Mouse (Mus musculus) adrenal gland, postnatal 14 days (tissue): Measurements from ENCODE around the gene Gm2174. TPM values are rescaled to one million over a fixed set of nuclear protein-coding genes. Genes with fewer than 3 reads are reported as not detected.

Experiments used
- total RNA-seq: library from RNA; stranded (reverse); gene quantifications from 2 replicates; pipeline ENCODE4 v1.2.3, GENCODE M21; 2021

Gene Gm2174
- total RNA-seq, 1 experiment from 2014 or later = not detected

Other genes with a start within 250 kb of the Gm2174 start
- not detected in 2 replicates for gene Gm773, start 235.1 kb upstream of the Gm2174 start, total RNA-seq
- 3.2 and 3.8 TPM in 2 replicates for gene Zfp449, start 101.6 kb upstream of the Gm2174 start, total RNA-seq
- 0.56 and 1.4 TPM in 2 replicates for gene Smim10l2a, start 73.4 kb upstream of the Gm2174 start, total RNA-seq
- 28.4 and 28.8 TPM in 2 replicates for gene Ints6l, start 6.9 kb downstream of the Gm2174 start, total RNA-seq
- not detected in 2 replicates for gene Gm10477, start 76.8 kb downstream of the Gm2174 start, total RNA-seq
- gene Gm648, start 101.6 kb downstream of the Gm2174 start, total RNA-seq = not detected in 2 replicates
- 26.3 and 28.4 TPM in 2 replicates for gene Mmgt1, start 150.1 kb downstream of the Gm2174 start, total RNA-seq
- 18.0 and 20.4 TPM in 2 replicates for gene Slc9a6, start 161.8 kb downstream of the Gm2174 start, total RNA-seq